Mouse (Mus musculus) gonadal fat pad, adult 2 months (tissue): Measurements from ENCODE around the gene P4htm. TPM values are rescaled to one million over a fixed set of nuclear protein-coding genes. Genes with fewer than 3 reads are reported as not detected.
"Not testable (repeated sequence)": the region's sequence is repeated elsewhere in the genome, so short reads cannot be mapped to it uniquely, and the experiment has no call there.

Source experiments
- DNase-seq: peaks from one replicate; pipeline ENCODE4 v3.0.0-alpha.2; 2012; ENCODE audit warnings: low read depth
- polyA plus RNA-seq: library from polyadenylated mRNA; depleted of rRNA; stranded (reverse); fragments of >200 nt; gene quantifications from 2 replicates; pipeline ENCODE4 v1.2.3, GENCODE M21; 2012; rRNA removed

Gene P4htm
- polyA plus RNA-seq, result 9.5 and 11.4 TPM in 2 replicates

DNA sequence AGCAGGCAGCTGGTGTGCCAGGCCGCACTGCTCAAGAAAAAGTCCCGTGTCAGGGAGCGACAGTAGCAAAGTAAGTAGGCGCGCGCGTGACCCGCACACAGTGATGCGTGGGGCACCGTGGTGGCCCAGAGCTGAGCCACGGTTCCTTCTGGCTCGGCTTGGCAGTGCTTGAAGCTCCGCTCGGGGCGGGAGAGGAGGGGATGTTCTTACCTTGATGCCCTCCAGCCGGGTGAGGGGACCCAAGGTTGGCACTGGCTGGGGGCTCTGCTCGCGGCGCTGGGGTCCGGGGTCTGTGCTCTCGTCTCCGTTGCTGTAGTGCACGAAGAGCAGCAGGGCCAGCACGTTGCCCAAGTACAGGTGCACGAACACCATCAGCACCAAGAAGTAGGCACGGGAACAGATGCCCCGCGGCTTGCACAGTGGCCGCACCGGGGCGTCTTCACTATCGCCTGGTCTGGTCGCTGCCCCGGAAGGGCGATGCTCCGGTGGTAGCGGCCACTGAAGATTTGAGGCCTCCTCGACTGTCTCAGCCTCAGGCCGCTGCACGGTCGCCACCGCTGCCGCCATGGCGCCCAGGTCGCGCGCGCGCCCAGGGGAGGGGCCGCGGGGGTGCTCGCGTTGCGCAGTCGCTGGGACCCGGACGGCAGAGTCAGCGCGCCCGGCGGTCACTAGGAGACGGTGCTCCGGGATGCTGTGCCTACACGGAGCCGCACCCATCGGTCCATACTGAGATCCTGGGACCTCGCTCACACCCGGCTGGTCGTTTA lies at the start of gene P4htm:
Gene P4htm, minus strand, starts transcription at position 670 of the 767 bp plus-strand sequence.
- DNase-seq, result no peak

DNA sequence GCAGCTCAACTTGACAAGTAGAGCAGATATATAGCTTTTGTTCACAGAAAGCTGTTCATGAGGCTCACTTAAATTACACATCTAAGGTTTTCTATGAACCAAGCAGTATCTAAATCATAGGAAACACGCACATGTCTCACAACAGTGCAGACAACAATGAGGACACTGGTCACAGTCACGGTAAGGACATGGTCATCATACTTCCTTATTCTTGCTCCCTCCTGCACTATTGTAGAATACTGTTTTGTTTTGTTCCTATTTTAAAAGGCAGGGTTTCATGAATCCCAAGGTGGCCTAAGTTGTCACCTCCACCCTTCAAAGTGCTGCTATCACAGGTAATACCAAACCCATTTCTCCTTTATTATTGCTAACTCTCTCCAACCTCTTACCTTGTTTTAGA lies 42.4 kb upstream of the P4htm start:
- no peak for DNase-seq

DNA sequence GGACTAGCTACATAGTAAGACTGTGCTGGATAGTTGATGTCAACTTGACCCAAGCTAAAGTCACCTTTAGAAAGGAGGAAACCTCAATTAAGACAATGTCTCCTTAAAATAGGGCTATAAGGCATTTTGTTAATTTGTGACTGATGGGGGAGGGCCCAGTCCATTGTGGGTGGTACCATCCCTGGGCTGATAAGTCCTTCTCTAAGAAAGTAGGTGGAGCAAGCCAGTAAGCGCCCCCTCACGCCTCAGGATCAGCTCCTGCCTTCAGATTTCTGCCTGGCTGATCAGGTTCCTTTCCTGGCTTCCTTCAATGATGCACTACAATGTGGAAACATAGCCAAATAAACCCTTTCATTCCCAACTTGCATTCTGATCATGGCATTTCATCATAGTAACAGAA lies 37.9 kb upstream of the P4htm start:
- DNase-seq, result no peak

DNA sequence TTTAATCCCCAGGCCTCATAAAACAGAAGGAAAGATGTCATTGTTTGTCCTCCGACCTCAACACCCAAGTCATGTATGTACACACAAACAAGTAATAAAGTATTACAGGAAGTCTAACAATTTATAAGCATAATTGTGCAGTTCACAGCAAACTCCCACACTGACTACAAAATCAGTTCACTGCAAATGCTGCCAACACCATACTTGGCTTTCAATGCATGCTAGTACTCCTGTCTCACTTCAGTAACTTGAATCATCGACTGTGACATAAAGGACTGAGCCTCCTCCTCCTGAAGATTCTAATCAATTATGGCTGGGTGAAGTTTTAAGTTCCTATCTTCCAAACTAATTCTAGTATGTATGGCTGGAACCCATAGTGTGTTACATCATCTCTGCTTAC lies 36.4 kb upstream of the P4htm start:
- no peak for DNase-seq

DNA sequence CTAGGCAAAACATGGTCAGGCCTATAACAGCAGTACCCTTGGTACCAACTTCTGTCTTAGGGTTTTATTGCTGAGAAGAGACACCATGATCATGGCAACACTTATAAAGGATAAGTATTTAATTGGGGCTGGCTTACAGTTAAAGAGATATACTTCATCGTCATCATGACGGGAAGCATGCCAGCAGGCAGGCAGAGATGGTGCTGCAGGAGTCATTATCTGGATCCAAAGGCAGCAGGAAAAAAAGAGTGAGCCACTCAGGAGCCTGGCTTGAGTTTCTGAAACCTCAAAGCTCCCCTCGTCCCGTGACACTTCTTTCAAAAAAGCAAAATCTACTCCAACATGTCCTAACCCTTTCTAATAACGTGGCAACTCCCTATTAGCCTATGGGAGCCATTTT lies 34.9 kb upstream of the P4htm start:
- no peak for DNase-seq

DNA sequence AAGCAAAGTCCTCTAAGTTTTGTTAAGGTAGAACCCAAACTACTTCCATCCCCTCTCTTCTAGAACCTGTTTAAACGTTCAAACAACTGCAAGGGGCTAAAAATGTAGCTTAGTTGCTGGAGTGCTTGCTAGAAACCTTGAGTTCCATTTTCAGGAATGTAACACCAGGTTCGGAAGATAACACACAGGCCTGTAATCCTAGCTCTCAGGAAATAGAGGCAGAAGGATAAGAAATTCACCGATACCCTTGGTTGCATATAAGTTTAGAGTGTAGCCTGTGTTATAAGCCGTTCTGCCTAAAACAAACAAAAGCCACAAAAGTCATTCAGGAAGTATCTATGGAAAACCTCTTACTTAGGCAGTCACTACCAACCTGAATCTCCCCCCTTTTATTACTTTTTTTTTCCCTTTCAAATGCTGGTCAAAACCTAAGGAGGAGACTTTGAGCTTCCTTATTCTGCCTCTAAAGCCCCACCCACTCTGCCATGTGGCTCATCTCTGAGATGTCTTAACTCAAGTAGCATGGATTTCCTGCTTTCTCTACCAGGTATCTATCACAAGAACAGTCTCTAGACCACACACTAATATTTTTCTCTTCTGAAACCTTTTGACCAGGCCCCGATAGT lies 34.3 kb upstream of the P4htm start:
- DNase-seq, result no peak

DNA sequence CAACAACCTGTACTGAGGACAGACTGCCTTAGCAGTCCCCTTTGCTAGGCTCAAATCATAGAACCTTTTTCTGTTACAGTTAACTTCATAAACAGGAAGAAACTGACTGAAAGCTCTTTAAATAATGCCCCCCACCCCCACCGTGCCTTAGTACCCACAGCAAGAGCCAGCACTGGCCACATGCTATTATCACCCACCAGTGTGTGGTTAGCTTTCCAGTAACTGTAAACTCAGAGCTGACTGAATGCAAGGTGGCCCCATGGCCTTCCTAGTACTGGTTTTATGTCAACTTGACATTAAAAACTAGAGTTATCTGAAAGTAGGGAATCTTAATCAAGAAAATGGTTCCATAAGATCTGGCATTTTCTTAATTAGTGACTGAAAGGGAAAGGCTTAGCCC lies 33.2 kb upstream of the P4htm start:
- no peak for DNase-seq

DNA sequence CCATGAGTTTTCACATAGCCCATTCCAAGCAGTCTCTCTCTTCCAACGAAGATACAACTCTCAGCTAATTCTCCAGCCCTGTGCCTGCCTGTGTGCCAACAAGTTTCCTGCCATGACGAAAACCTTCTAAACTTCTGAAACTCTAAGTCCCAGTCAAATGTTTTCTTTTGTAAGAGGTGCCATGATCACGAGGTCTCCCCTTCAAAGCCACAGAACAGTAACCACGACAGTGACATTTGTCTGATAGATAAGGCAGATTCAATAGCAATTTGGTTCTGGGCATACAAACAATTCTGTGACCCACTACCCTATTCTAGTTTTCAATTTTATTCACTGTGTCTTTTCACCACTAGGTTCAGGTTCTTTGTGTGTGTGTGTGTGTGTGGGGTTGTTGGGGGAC lies 30.7 kb upstream of the P4htm start:
- DNase-seq, result no peak

DNA sequence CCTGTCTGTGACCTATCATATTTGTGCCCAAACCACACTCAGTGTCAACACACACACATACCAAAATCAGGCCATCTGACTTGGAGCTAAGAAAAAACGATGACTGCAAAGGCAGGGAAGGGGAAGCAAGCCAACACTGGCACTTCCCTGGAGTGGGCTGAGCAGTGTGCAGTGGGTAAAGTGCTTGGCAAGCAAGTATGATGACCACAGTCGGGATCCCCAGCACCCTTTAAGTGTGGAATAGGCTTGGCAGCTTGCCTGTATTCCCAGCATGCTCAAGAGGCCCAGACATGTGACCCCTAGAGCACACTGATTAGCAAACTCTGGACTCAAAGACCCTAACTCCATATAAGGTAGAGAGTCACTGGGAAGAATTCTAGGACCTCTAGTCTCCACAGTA lies 29.0 kb upstream of the P4htm start:
- no peak for DNase-seq

DNA sequence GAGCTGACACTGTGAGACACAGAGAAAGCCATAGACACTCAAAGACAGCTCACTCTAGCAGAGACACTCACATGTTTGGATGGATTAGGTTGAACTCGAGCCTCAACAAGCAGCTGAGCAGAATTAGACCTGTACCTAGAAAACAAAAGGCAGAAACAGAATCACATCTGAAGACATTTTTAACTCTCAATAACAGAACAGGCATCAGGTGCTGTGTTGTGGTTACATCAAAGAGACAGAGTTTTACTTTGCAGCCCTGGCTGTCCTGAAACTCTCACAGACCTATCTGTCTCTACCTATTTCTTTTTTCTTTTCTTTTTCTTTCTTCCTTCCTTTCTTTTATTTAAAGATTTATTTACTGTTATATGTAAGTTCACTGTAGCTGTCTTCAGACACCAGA lies 19.8 kb upstream of the P4htm start:
- DNase-seq, result no peak

DNA sequence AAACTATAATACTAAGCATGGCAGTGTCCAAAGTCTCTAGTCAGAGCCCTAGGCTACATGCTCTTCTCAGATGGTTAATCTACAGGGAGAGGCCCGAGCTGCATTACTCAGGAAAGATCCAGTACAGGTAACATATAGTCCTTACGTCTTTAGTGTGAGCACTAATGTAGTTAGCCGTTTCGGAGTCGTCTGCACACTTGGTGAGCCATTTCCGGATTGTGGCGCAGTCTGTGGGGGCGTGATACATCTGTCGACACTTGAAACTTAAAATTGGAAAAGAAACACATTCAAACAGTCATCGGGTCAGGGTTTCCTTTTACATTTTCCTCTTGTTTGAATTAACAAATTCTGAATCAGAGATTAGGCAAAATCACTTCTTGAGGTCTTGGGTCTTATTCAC lies 14.0 kb upstream of the P4htm start:
- no peak for DNase-seq

DNA sequence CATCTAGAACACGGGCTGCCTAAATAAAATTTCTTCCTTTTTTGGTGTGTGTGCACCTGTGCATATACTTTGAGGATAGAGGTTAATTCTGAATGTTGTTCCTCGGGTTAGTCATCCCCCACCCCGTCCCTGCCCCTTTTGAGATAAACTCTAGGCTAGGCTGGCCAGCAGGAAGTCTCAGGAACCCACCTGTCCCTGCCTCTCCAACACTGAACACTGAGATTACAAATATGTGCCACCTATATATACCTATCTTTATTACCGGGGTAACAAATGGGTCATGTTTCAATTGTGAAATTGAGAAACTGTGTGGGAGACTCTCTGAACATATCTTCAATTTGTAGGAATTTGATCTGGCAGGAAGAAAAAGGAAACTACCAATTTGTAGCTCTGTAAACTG lies 11.4 kb upstream of the P4htm start:
- no peak for DNase-seq

DNA sequence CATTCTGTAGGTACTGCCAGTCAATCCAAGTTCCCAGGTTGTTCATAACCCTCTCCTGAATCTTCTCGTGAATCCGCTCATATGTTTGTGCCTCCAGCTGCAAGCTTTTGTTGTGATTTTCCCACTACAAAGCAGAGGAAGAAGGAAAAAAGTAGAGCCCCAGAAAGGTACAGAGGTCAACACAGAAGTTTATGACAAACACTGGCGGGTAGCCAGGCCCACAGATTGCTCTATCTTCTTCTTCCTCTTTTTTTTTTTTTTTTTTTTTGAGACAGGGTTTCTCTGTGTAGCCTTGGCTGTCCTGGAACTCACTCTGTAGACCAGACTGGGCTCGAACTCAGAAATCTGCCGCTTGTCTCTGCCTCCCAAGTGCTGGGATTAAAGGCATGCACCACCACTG lies 10.5 kb upstream of the P4htm start:
- DNase-seq, result not testable (repeated sequence)

DNA sequence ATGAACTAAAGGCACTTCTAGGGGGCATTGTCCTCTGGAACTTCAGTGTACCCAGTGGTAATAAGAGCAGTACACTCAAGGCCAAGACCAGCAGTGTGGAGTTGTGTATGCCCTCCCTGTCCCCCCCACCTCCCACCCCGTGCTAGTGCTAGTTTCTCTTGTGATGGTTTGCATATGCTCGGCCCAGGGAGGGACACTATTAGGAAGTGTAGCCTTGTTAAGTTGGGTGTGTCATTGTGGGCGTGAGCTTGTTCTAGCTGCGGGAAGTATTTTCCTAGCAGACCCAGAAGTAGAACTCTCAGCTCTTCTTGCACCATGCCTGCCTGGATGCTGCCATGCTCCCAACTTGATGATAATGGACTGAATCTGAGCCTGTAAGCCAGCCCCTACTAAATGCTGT lies 4.5 kb upstream of the P4htm start:
- DNase-seq, result no peak

DNA sequence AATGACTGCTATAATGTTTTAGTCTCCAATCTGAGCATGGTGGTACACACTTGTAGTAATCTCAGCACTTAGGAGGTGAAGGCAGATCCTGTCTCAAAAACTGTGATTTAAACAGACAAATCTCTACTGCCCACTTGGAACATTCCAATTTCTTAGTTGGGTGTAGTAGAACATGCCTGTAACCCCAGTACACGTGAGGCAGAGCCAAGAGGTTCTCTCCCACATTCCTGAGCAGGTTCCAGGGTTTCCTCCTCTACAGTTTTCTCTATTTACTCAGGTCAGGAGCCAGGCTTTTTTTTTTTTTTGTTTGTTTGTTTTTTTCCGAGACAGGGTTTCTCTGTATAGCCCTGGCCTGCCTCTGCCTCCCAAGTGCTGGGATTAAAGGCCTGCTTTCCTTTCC lies 2.5 kb upstream of the P4htm start:
- DNase-seq, result no peak

DNA sequence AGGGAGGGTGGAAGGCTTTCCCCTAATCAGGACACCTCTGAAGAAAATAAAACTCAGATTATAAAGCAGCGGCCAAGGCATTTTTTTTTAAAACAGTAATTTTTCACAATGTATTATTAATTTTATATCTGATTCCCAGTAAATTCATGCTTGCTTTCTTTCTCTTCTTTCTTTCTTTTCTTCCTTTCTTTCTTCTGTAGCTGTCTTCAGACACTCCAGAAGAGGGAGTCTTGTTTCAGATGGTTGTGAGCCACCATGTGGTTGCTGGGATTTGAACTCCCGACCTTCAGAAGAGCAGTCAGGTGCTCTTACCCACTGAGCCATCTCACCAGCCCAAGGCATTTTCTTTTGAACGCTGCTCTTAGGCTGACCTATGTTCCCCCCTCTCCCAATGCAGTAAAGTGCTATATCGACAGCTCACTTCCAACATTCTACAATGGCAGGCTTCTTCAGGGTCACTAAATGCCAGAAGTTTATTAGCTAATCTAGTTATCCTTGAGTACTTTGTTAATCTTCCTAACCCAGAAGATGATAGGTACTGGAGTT lies 1.6 kb upstream of the P4htm start:
- DNase-seq, result no peak

DNA sequence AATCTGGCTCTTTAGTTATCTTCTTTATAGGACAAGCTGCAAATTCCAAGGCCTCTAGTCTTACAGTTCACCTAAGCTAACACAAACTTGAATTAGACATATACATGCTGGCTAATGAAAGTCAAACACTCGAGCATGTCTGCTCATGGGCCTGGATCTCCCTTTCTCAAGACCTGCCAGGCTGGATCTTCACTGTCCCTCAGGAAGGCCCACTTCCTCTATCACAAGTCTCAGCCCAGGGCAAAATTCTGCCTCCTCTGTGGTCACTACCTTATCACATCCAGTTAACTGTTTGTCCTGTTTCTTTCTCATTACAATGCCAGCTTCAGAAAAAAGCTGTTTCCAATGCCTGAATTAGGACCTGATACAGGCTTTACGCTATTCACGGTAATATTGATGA lies 3.1 kb downstream of the P4htm start:
- DNase-seq, result no peak

DNA sequence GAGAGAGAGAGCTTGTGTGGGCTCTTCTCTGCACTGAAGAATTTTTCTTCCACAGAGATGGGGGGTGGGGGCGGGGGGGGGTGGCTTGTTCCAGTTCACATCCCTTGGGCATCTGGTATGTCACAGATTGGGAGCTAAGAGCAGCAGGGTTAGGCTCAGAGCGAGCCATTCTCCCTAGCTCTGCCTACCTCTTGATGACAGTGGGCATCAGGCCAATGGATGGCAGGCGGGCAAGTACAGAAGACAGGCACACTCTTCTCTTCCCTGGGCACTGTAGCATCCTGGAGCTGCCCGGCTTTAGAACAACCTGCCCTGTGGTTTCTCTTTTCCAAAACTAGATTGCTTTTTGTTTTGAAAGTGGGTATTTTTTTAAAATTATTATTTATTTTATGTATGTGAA lies 6.0 kb downstream of the P4htm start:
- no peak for DNase-seq

DNA sequence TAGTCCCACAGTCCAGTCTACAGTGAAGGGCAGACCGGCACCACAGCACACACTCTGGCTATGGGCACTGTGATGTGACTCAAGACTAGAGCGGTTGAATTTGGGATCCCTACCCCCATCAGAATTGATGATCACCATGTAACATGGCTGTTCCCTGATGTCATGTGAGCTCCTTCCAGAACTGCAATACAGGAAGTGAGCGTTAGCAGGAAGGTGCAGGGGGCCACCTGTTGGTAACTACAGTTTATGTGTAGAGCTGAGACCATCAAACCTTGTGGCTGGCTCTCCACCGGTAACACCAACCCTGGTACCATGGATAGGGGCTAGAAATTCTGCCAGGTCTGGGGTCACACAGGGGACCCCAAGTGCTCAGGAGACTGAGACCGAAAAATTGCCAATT lies 8.2 kb downstream of the P4htm start:
- no peak for DNase-seq

DNA sequence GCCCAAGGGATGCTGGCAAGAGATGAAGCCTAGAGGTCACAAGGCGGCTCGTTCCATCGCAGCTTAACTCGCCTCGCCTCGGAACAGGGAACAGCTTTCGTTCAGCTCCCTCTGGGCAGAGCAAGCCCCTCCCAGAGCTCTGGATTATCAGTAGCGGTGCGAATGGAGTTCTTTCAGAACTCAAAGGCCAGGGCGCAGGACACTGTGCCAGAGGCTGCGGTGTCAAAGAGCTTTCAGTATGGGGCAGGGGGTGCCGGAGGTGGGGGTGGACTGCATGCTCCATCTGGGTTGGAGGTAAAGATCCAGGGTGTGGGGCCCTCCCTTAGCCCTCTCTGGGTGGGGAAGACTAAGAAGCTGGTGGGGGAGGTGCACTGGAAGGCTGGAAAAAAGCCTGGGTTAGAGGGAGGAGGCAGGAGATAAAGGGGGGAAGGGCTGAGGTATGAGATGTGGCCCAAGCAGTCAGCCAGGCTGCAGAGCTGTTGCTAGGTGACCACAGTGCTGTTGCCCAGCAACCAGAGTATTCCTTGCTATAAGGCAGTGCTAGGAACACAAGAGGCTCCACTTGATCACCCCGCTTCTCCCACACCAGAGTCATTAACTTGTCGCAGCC lies 9.8 kb downstream of the P4htm start:
- no peak for DNase-seq

DNA sequence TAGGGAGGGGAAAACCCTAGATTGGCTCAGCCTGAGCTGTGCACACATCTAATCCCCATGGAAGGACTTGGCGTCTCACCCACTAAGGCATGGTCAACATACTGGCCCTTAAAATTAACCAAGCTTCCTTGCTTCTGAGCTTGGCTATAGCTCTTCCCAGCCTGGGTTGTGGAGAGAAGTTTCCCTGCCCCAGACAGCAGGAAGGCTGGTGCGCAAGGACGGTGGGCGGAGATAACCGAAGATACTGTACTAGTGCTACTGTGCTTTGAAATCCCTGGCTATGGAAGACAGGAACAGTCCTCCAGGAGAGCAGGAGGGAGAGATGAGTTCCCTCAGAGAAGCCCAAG lies 18.1 kb downstream of the P4htm start:
- no peak for DNase-seq

DNA sequence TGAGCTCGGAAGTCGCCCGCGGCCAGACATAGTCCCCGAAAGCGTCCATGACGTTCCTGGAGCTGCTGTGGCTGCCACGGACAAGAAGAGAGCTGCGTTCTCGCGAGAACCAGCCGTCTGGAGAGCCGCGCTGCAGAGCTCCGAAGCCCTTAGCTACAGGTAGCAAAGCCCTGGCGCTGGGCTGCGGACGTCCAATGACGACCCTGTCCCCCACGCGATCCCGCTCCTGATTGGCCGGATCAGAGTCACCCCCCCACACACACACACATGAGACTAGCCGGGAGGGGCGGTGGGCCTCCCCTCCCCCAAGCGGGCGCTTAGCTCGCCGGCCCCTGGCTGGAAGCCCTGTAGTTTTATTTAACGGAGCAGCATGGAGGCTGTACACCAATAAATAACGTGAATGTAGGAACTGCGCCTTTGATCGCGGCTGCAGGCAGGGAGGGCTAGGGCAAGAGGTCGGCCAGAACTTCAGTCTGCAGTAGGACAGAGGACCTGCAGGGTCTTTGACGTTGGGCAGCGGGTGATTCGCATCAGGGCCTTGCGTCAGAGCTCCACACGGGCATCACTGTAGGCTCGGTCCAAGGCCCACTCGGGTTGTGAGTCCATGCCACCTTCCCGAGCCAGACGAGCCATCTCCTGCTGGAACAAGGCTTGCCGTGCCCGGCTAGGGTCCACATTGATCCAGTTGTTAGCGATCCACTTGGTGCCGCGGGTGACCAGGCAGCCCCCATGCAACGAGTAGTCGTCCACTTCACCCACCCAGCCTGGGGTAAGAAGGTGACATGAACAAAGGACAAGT lies 18.7 kb downstream of the P4htm start, which contains the start of gene Wdr6:
Gene Wdr6, minus strand, starts transcription at position 195 of the 799 bp plus-strand sequence.
- no peak for DNase-seq
